Mouse (Mus musculus) forebrain, embryonic 16.5 days (tissue): ENCODE measurements at regions not wholly inside any gene's neighbourhood (a gene's known extent, or its start where the extent isn't known, plus 50 kb on each side); places are given as distances from the start of the nearest gene placed in this dataset.

Experiments used
- ATAC-seq: fragments of 200-750 bp; cut with Nextera tagmentation; 2 replicates; pipeline ENCODE4 v1.8.0; 2017; ENCODE audit warnings: mild to moderate bottlenecking, moderate library complexity
- H3K27ac ChIP-seq: fragments of 300-500 bp; sonication (generic); 2 replicates; pipeline ENCODE4 v1.5.1; 2014; ENCODE audit warnings: low read length, control low read depth
- H3K27me3 ChIP-seq: fragments of 300-500 bp; sonication (generic); replicated peaks from 2 replicates; pipeline ENCODE4 v1.6.1; 2014; ENCODE audit warnings: low read length; ENCODE audit not compliant: control insufficient read depth, insufficient read depth
- H3K36me3 ChIP-seq: fragments of 300-500 bp; sonication (generic); 2 replicates; pipeline ENCODE4 v1.6.1; 2014; ENCODE audit not compliant: control insufficient read depth, insufficient read depth
- H3K4me1 ChIP-seq: fragments of 300-500 bp; sonication (generic); replicated peaks from 2 replicates; pipeline ENCODE4 v1.6.1; 2014; ENCODE audit warnings: low read length; ENCODE audit not compliant: control insufficient read depth, insufficient read depth
- H3K4me2 ChIP-seq: fragments of 300-500 bp; sonication (generic); 2 replicates; pipeline ENCODE4 v1.6.1; 2014; ENCODE audit warnings: mild to moderate bottlenecking, low read length, control low read depth
- H3K4me3 ChIP-seq: fragments of 300-500 bp; sonication (generic); replicated peaks from 2 replicates; pipeline ENCODE4 v1.5.1; 2014; ENCODE audit warnings: mild to moderate bottlenecking, low read length, control low read depth
- H3K9ac ChIP-seq: fragments of 300-500 bp; sonication (generic); replicated peaks from 2 replicates; pipeline ENCODE4 v1.6.1; 2014; ENCODE audit warnings: low read depth, low read length, control low read depth
- H3K9me3 ChIP-seq: fragments of 300-500 bp; sonication (generic); 2 replicates; pipeline ENCODE4 v1.6.1; 2016; ENCODE audit warnings: low read length; ENCODE audit not compliant: control insufficient read depth
- WGBS: fragments of 180-500 bp; shearing (Covaris S2); extraction: QIAGEN DNeasy Blood & Tissue Kit; methylation state at CpG from one replicate; pipeline ENCODE4 v1.1.7; 2014; 5-methylcytosine and 5-hydroxymethylcytosine counted together

- no peak for ATAC-seq
- H3K4me3 ChIP-seq, result no peak overlapping the region
- H3K9me3 ChIP-seq, result no peaks in the 10 kb centered on the region
- H3K4me2 ChIP-seq, result no peak overlapping the region
- no peaks in the 10 kb centered on the region for H3K4me1 ChIP-seq
- no peaks in the 10 kb centered on the region for H3K36me3 ChIP-seq
- H3K27ac ChIP-seq, result no peak overlapping the region
- no peaks in the 10 kb centered on the region for H3K27me3 ChIP-seq
- 80% methylated on average over 2 of the region's 2 CpGs for WGBS
- no peak overlapping the region for H3K9ac ChIP-seq
Measured at GRCm38 (mm10) chr5:142324928-142325327, 76.4 kb upstream of the Foxk1 start.

DNA sequence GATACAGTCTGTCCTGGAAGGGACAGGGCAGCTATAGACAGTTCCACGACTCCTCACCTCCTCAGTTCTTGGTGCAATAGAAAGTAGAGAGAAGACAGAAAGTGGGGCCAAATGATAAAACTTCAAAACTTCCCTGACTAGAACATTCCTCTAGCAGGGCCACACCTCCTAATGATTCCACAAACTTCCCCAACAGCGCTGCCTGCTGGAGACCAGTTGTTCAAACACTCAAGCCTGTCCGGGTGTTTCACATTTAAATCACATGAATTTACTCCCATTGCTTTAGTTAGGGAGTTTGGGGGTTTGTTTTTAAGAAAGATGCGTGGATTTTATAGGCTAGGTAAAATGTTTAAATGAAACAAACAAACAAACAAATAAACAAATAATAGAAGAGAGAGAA is 75.7 kb upstream of the Foxk1 start:
- H3K9me3 ChIP-seq, result no peaks in the 10 kb centered on the region
- H3K36me3 ChIP-seq, result no peaks in the 10 kb centered on the region
- 70% methylated on average over 4 of the region's 4 CpGs for WGBS

GRCm38 (mm10) chr5:142327261-142327660 is 74.0 kb upstream of the Foxk1 start:
- 73% methylated on average over 6 of the region's 6 CpGs for WGBS
- Histone ChIP-seq H3K27me3 (no peaks in the 10 kb centered on the region), H3K4me1 (no peaks in the 10 kb centered on the region), H3K9me3 (no peaks in the 10 kb centered on the region), H3K4me3 (no peak overlapping the region), H3K4me2 (no peak overlapping the region), H3K27ac (no peak overlapping the region), H3K36me3 (no peaks in the 10 kb centered on the region), H3K9ac (no peak overlapping the region)
- no peak for ATAC-seq

More for the DNA sequence above, 75.7 kb upstream of the Foxk1 start:
- H3K4me3 ChIP-seq, result no peak overlapping the region
- no peak for ATAC-seq
- no peak overlapping the region for H3K9ac ChIP-seq
- H3K27me3 ChIP-seq, result no peaks in the 10 kb centered on the region
- H3K4me2 ChIP-seq, result no peak overlapping the region
- H3K4me1 ChIP-seq, result no peaks in the 10 kb centered on the region
- no peak overlapping the region for H3K27ac ChIP-seq

GRCm38 (mm10) chr5:142329724-142330520 is 71.4 kb upstream of the Foxk1 start:
- no peaks in the 10 kb centered on the region for H3K9me3 ChIP-seq
- H3K4me3 ChIP-seq, result no peak overlapping the region
- no peak overlapping the region for H3K9ac ChIP-seq
- H3K4me1 ChIP-seq, result no peaks in the 10 kb centered on the region
- no peaks in the 10 kb centered on the region for H3K36me3 ChIP-seq
- 87% methylated on average over 7 of the region's 7 CpGs for WGBS
- no peak for ATAC-seq
- no peak overlapping the region for H3K4me2 ChIP-seq
- H3K27me3 ChIP-seq, result no peaks in the 10 kb centered on the region
- H3K27ac ChIP-seq, result no peak overlapping the region

- 48% methylated on average over 9 of the region's 9 CpGs for WGBS
- H3K9me3 ChIP-seq, result no peaks in the 10 kb centered on the region
- no peaks in the 10 kb centered on the region for H3K36me3 ChIP-seq
- no peak overlapping the region for H3K9ac ChIP-seq
- no peaks in the 10 kb centered on the region for H3K27me3 ChIP-seq
- no peaks in the 10 kb centered on the region for H3K4me1 ChIP-seq
- no peak overlapping the region for H3K4me2 ChIP-seq
- H3K27ac ChIP-seq, result no peak overlapping the region
- ATAC-seq, result no peak
- no peak overlapping the region for H3K4me3 ChIP-seq
Measured at GRCm38 (mm10) chr5:142332744-142333143, 68.6 kb upstream of the Foxk1 start.

- 57% methylated on average over 6 of the region's 6 CpGs for WGBS
- Histone ChIP-seq H3K27ac (no peak overlapping the region), H3K4me2 (no peak overlapping the region), H3K9ac (no peak overlapping the region), H3K9me3 (no peaks in the 10 kb centered on the region), H3K4me1 (peaks cover 5% of the 10 kb centered on the region; the same call in 1 of the 2 replicates), H3K4me3 (no peak overlapping the region), H3K27me3 (no peaks in the 10 kb centered on the region), H3K36me3 (no peaks in the 10 kb centered on the region)
- no peak for ATAC-seq
Measured at GRCm38 (mm10) chr5:142337436-142337835, 63.9 kb upstream of the Foxk1 start.

GRCm38 (mm10) chr5:142338051-142338450 is 63.2 kb upstream of the Foxk1 start:
- no peaks in the 10 kb centered on the region for H3K36me3 ChIP-seq

DNA sequence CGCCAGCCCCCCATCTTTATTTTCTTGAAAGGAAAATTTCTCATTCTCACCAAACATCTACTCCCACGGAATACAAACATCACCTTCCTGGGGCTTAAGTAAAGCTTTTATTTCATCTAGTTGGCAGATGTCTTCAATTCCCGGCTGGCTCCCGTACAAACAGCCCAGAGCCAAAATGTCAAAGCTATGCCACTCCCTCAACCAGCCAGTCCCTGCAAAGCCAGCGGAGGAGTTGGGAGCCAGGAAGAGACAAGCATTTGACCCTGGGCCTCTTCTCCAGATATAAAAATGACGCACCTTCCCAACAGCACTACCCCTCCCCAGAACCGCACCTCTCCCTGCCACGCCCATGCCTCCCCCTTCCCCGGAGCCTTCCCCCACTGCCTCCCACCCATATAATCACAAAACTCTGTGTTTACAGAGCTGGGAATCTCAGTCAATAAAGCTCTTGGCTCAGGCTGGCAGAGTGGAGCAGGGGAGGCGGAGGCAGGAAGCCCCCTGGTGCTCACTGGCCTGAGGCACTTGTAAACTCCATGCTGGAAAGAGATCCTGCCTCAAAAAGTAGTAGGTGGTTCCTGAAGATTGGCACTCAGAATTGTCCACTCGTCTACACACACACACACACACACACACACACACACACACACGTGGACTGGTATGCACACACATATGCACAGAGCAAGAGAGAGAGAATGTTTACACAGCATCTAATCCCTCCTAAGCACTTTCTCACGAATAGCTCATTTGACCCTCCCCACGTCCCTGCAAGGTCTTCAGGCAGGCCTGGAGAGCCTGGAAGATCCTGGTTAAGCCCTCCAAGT is 60.9 kb upstream of the Foxk1 start:
- no peak for ATAC-seq
- Histone ChIP-seq H3K4me1 (peaks cover 5% of the 10 kb centered on the region; the same call in 1 of the 2 replicates), H3K27me3 (no peaks in the 10 kb centered on the region), H3K27ac (no peak overlapping the region; the same call in 1 of the 2 replicates), H3K9ac (no peak overlapping the region), H3K4me2 (no peak overlapping the region), H3K9me3 (no peaks in the 10 kb centered on the region), H3K36me3 (no peaks in the 10 kb centered on the region), H3K4me3 (no peak overlapping the region)
- 53% methylated on average over 14 of the region's 14 CpGs for WGBS

More at GRCm38 (mm10) chr5:142338051-142338450, 63.2 kb upstream of the Foxk1 start:
- H3K27me3 ChIP-seq, result no peaks in the 10 kb centered on the region
- H3K27ac ChIP-seq, result no peak overlapping the region
- H3K9ac ChIP-seq, result no peak overlapping the region
- 76% methylated on average over 11 of the region's 11 CpGs for WGBS
- no peak for ATAC-seq
- peaks cover 5% of the 10 kb centered on the region; the same call in 1 of the 2 replicates for H3K4me1 ChIP-seq
- H3K4me2 ChIP-seq, result no peak overlapping the region
- no peak overlapping the region for H3K4me3 ChIP-seq
- no peaks in the 10 kb centered on the region for H3K9me3 ChIP-seq

DNA sequence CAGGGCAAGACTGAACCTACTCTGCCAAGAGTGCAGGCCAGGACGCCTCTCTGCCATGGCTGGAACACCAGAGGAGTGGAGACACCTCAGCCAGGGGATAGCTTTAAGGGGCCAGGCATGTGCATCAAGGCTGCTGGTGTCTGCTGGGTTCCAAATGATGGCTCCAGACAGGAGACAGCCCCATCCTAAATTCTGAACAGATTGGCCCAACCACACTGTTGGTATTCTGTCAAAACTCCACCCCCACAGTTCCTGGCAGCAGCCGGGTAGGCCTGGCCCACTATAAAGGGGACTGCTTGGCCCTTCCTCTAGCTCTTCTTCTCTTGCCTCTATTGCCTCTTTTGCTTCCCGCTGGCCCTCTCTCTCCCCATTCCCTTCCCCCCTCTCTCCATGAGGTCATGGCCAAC is 60.3 kb upstream of the Foxk1 start:
- no peaks in the 10 kb centered on the region for H3K9me3 ChIP-seq
- H3K4me1 ChIP-seq, result peaks cover 5% of the 10 kb centered on the region; the same call in 1 of the 2 replicates
- H3K36me3 ChIP-seq, result no peaks in the 10 kb centered on the region
- no peak overlapping the region for H3K4me2 ChIP-seq
- no peak for ATAC-seq
- WGBS, result 69% methylated on average over 3 of the region's 3 CpGs
- no peak overlapping the region for H3K9ac ChIP-seq
- no peak overlapping the region; the same call in 1 of the 2 replicates for H3K27ac ChIP-seq
- H3K27me3 ChIP-seq, result no peaks in the 10 kb centered on the region
- H3K4me3 ChIP-seq, result no peak overlapping the region
